Mouse (Mus musculus) lung, postnatal 0 days (tissue): ENCODE measurements around the gene Ubqln1.

ENCODE experiments used
- CTCF ChIP-seq: IDR thresholded peaks from 2 replicates; pipeline ENCODE4 v1.5.1; 2016; ENCODE audit warnings: antibody characterized with exemption, mild to moderate bottlenecking
- EP300 ChIP-seq: IDR thresholded peaks from 2 replicates; pipeline ENCODE4 v1.6.1; 2016; ENCODE audit warnings: antibody characterized with exemption, mild to moderate bottlenecking, control low read depth

- TF ChIP-seq EP300 (no peak), CTCF (no peak)
These were observed 13.2 kb upstream of the Ubqln1 start for GRCm38 (mm10) chr13:58228624-58229023.
